Mouse (Mus musculus) T-helper 1 cell (primary cell): ENCODE measurements around the gene Zfp281.

ENCODE experiments used
- in situ Hi-C: fragments of 300-600 bp; cut with MboI, MseI; formaldehyde crosslinking; loops from one replicate; pipeline ENCODE4 v1.15.1; 2025; ENCODE audit warnings: high pct_unique_total_duplicates

Zfp281 gene

DNA sequence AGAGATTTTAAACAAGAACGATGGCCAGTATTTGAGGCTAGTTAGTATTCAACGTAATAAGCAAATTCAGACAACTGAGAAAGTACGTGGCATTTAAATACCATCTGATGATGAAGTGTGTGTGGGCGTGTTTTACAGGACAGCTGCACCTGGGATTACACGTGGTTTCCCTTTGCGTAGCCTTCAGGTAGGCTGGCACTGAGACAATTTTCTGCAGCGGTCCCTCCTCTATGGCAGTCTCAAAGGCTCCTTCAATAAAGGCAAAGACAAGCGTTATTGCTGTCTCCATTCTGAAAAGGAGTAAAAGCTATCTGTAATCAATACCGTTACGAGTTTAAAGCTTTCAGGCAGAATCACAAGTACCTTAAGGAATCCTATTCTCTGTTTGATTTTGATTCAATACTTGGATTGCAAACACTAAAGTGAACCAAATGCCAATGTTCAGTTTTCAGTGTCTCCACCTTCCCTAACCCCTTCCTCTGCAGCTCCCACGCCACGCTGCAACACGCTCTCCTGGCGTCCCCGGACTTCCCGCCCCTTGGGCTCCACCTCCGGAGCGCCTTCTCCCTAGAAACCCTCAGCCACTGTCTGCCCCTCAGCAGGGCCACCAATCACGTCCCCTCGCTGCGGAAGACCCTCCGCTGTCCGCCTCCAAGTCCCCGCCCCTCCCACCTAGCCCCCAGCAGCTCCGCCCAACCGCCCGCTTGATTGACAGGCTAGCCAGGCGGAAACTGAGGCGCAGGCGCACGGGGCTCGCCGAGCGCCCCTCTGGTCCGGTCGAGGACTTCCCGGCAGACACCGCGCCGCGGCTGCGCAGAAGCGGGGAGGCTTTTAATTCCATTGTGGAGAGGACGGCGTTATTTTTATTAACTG lies at the start of gene Zfp281:
Gene Zfp281, plus strand, starts transcription at position 756 of the 873 bp plus-strand sequence.
- in situ Hi-C loops, result loop anchor here (5.0 kb wide), 2 partner anchors 47 to 58 kb away; no protein-coding TSS in a partner anchor

DNA sequence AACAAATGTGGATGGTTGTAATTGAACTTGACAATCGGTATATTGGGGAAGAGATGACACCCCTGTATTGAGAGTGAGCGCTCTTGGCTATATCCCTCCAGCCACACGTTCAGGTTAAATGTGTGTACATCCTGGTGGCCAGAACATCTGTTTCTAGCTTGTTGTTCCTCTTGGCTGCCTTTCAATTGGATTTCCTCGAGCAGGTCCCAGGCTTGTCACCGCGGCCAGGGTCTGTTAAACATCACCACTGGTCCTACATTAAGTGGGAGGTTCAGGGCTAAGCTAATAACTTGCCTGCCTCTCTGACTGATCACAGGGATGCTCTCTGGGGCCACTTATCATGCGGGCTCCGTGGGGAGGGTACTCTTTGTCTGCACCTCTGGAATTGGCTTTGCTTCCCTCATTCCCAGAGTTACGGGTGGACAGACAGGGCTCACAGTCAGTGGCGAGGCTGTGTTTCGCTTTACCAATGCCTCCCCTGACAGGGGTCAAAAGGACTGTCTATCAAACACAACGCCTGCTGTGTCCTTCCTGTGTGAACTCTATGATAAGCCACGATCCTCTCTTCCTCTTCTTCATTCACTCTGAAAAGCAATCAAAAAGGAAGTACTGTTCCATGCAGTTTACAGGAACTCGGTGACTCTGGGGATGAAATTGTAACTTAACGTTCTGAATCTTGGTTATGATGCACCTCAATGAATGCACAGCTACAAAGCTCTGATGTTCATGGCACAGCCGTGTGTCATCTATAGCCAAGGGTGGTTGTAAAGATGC lies 46.6 kb upstream of the Zfp281 start:
- in situ Hi-C loops, result loop anchor here (5.0 kb wide), 1 partner anchor 49 kb away; no protein-coding TSS in a partner anchor

DNA sequence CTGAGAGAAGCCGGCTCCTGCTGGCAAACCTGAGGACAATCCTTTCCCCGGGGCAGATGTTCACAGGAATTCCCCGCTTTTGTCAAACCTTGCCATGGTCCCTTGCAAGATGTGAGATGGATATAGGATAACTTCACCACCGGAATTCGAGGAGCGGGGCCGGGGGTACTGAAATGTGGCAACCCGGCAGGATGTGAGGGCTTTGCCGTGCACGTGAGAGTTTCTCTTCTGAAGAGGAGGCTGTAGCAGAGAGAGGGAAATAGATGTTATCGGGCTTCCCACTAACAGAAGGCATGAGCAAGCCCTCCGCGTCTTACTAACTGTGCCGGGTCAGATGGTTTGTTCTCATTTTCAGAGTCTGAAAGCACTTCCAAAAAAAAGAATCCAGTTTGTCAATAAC lies 45.3 kb upstream of the Zfp281 start:
- in situ Hi-C loops, result loop anchor here (5.0 kb wide), 1 partner anchor 48 kb away; no protein-coding TSS in a partner anchor

DNA sequence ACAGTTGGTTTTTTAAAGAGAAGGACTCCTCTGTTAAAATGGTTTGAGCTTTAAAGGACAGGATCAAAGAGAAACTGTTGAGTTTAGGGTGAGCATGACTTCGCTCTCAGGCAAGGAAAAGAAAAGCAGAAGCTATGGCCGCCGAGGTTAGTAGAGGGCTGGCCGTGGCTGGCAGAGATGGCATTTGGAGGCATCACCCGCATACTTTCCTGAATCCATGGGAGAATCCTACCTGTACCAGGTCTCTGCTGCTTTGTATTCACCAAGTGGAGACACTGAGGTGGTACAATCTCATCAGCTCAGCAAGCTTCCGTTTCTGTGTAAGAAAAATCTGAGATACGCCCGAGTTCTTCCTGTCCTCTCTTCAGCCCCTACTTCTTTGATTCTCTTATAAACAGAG lies 44.4 kb upstream of the Zfp281 start:
- in situ Hi-C loops, result no loop called here

DNA sequence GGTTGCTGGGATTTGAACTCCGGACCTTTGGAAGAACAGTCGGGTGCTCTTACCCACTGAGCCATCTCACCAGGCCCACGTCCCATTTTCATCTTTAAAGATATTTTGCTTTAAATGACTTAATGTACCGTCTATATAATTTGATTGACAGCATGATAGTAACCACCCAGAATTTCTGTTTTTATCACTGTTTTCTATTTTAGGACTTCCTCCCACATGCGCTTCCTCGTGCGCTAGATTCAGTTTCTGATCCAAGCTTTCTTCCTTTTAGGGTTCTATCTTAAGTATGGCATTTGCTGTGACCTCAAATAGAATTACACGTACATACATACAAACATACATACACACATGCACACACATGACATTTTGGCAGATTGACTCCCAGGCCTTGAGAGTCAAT lies 42.9 kb upstream of the Zfp281 start:
- in situ Hi-C loops, result no loop called here

DNA sequence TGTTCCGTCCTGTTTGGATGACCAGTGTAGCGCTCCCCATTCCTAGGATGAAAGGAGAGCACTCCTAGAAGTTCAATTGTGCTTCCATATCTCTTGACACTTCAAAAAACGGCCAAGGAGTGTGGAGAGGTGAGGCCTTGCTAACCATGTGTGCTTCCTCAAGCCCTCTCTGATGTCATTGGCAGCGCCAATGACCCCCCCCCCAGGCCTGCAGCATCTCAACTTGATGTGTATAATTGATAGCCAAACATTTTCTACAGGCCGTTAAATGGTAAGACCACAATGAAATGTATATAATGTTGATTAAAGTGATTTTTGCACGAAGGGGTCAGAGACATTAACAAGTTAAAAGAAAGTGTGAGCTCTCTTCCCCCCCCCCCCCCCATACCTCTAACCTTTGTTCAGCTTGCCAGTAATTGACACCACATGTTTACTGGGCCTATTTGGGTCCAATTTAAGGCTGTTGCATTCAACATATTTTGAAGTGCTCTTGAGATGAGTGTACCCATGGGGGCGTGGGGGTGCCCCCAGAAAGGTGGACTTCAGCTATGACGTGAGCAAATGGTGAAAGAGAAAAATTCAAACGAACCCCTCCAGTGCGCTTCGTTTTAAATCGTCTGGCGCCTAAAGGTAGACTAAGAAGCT lies 36.8 kb upstream of the Zfp281 start:
- in situ Hi-C loops, result no loop called here

DNA sequence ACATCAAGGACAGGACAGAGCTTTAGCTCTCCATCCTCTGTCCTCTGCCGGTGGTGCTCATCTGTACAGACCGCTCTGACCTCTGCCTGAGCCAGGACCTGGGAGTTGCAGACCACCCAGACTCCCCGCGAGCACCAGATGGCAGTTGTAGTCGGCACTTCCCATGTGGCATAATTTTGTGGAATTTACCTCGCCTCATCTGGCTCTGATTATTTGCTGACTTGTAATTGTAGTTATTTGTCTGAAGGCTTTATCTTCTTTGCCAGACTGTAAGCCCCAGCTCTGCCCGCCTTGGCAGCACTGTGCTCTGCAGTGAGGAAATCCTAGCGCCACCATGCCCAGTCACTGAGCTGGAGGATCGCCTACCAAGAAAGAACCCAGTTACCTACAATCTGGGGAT lies 35.8 kb upstream of the Zfp281 start:
- in situ Hi-C loops, result no loop called here

DNA sequence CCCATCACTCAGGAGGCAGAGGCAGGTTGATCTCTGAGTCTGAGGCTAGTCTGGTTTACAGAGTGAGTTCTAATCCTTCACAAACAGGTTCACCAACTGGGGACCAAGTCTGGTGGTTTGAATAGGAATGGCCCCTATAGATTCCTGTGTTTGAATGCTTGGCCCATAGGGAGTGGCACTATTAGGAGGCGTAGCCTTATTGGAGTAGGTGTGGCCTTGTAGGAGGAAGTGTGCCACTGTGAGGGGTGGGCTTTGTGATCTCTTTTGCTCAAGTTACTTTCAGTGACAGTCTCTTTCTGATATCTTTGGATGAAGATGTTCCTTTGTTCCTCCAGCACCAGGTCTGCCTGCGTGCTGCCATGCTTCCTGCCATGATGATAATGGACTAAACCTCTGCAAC lies 32.0 kb upstream of the Zfp281 start:
- in situ Hi-C loops, result no loop called here

DNA sequence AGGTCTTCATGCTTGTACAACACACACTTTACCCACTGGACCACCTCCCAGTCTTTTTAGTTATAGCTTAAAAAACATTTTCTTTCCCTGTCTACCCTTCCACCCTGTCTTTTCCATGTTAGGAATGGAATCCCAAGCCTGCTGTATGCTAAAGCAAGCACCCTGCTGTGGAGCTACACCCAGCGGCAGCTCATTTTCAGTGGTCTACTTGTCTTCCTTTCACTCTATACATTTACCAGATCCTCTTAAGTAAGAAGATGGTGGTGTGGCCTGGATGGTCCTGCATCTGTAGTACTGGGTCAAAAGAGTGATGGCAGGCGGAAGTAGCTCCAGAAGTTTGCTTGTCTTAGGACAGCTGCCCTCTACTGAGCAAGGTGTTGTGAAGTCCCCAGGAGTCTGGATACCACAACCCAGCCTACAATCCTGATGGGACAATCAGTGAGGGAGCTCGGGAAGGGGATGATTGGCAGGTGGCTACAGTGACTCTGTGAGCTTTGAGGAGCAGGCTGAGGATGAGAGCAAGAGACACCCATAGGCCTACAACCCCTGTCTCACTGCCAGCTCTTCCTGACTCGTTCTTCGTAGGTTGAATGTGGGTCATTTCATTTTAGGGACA lies 30.4 kb upstream of the Zfp281 start:
- in situ Hi-C loops, result no loop called here

DNA sequence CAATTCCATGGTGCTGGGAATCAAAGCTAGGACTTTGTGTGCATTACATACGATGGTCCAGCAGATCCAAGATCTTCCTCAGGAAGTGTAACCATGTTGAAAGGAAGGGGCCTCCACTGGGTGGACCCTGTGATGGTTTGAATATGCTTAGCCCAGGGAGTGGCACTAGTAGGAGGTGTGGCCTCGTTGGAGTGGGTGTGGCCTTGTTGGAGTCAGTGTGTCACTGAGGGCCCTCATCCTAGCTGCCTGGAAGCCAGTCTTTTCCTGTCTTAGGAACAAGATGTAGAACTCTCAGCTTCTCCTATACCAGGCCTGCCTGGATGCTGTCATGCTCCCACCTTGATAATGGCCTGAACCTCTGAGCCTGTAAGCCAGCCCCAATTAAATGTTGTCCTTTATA lies 27.9 kb upstream of the Zfp281 start:
- in situ Hi-C loops, result no loop called here

DNA sequence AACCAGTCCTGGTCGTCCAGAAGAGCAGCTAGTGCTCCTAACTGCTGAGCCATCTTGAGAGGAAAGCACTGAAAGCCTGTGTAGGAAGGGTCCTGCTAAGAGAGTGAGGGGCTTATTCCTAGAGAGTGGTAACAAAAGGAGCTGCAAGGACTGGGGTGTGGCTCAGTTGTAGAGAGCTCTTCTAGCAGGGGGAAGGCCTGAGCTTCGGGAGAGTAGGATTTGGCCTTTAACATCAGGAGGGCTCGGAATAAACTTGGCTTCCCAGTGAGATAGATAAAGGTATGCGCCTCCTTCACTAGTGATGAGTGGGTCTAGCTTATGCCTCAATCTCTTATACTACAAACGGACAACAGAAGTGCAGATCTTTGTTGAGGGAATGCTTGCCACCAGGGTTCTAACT lies 26.4 kb upstream of the Zfp281 start:
- in situ Hi-C loops, result no loop called here

DNA sequence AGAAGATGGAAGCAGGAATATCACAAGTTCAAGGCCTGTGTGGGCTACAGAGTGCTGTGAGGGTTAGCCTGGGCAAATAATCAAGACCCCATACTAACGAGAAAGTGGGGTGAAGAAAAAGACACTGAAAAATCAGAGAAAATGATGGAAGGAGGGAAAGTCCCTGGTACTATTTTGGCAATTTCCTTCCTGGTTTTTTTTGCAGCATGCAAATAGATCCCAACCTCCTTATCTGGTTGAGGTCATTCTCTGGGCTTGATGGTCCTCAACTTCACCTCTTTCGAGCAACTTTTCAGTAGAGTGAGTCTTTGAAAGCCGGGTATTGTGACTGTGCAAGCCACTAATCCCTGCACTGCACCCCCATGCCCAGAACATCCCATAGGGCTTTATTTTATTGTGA lies 24.6 kb upstream of the Zfp281 start:
- in situ Hi-C loops, result no loop called here

DNA sequence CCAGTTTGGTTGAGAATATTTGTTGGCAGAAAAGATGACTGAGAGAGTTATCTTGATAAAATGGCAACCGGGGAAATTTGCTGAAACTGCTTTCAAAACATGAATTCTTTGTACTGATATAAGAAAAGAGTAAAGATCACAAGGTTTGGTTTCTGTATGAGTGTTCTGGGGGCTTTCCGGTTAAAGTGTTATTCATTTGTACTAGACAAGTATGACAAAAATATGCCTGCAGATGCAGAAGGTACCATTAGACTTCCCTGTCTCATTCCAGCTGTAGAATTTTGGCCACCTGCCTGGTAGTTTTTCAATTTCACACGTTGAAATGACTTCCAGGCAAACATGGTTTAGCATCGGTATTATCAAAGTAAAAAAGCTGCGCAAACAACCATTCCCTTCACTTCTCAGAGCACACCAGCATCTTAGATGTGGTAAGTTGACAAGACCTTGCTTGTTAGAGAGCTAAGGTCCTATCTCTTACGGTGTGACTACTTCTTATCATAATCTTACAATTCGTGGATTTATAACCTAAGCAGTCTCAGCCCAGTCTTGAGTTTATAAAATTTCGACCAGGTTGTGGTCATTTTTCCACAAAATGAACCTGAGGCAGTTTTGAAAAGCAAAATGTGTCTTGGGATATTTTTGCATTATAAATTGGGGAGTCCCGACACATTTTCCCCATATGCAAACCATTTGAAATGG lies 23.9 kb upstream of the Zfp281 start:
- in situ Hi-C loops, result no loop called here

DNA sequence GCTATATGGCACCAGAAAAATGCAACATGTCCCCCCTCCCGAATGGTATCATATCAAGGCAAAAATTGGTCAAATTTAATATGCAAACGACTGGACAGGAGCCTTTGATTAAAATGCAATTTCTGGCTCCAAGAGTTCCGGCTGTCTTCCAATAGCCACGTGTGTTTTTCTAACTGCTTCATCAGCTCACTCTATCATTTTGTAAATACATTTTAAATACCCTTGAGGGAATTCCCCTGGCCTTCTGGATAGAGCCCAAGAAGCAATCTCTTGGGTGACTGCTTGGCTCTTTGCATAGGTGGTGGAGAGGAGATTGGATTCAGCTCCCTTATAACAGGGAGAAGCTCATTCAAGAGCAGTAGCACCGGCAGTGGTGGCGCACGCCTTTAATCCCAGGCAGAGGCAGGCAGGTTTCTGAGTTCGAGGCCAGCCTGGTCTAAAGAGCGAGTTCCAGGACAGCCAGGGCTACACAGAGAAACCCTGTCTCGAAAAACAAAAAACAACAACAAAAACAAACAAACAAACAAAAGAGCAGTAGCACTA lies 23.3 kb upstream of the Zfp281 start:
- in situ Hi-C loops, result no loop called here

DNA sequence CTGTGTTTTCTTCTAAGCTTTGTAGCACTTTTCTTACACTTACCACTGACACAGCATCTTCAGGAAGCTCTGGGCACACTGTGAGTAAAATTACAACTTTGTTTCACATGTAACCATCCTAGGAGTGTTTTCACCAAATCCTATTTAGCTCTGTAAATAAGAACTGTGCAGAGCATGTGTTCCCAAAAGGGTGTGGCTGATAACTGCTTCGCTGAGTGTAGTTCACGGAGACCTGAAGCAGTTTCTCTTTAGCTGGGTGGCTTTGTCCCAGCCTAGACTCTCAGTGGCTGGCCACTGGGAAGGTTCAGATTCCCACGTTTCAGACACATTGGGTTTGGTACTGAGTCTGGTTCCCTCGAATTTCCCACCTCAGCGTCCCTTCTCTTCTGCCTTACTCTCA lies 22.4 kb upstream of the Zfp281 start:
- in situ Hi-C loops, result no loop called here

DNA sequence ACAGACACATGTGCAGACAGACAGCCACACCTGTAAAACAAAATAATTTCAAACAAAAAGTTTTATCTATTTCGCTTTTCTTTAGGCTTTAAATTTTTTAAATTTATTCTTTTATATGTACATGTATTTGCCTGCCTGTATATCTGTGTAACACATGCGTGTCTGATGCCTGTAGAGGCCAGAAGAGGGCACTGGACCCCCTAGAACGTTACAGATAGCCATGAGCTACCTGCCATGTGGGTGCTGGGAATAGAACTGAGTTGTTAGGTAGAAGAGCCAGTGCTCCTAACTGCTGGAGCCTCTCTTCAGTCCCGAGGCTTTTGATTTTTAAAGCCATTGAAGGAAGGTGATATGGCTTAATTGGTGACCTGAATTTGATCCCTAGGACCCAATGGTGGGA lies 20.5 kb upstream of the Zfp281 start:
- in situ Hi-C loops, result no loop called here

DNA sequence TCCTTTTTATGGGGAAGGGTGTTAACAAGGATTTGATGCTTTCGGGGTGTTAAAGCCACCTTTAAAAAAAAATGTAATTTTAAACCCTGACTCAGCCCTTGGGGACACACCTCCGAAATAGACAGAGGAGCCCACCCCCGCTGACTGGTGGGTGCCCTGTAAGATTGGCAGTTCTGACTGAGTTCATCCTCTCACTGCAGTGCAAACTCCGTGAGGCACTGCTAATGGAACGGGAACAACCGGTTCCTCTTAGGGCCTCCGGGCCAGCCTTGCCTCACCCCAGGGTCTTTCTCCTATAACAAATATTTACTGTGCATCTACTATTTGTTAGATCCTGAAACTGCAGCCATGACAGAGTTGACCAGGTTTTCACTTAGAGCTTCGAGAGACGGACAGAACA lies 18.9 kb upstream of the Zfp281 start:
- in situ Hi-C loops, result no loop called here

DNA sequence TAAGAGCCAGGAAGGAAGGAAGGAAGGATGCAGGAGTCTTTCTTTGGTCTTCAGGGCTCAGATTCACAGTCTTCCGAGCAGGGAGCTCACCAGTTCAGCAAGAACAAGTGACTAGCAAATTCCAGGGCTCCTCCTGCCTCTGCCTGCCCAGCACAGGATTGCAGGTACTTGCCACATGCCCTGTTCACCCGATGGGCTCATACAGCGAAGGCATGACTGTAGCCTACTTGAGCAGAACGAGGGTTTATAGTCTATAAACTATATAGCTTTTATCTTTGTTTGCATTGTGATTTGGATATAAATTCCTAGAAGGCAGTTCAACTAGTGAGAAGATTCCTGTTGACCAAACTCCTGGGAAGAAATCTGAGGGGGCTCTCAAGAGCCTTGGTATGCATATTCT lies 18.4 kb upstream of the Zfp281 start:
- in situ Hi-C loops, result no loop called here

DNA sequence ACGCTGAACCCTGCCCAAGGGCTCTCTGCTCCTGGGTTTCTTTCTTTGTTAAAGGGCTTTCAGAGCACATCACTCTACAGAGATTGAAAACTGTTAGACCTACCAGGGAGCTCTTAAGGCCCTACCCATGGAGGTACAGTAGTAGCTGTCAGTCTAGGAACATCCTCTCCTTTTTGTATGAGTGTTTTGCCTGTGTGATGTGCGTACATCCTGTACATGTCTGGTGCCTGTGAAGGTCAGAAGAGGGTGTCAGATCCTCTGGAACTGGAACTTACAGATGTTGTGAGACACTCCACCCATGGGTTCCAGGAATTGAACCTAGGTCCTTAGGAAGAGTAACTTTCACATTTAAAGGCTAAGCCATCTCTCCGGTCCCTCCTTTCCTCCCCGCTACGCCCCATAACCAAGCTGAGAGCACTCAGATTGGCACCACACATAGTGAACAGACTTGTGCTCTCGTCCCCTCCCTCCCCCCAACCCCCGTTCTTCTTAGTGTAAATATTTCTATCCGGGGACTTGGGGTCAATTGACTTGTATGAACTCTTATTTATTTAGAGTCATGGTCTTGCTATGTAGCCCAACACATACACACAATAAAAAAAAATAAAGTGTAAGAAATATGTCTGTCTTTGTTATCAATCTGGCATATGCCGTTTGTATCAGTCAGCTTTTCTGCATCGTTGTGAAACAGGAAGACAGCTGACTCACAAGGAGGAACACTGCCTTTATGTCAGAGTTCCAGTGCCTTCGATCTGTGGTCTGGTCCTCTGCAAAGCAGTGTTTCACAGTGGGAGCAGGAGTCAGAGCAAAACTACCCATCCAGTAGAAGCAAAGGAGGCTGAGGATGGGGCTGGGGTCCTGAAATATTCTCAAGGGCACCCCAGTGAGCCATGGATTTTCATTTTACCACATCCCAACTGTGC lies 16.1 kb upstream of the Zfp281 start:
- in situ Hi-C loops, result no loop called here

DNA sequence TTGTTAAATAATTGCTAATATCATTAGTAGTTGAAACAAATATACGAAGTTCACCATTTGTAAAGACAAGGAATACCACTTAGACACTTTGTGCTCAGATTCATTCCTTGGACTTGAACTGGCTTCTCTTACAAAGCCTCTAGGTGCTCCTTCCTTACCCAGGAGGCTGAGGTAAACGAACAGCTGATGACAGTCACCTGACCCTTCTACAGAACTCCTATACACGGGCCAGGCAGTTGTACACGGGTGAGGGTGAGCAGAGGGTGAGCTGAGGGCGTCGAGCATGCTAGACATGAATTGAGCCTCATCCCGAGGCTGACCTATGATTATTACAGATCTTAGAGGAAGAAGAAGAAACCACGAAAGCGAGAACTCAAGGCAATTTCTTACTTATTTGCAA lies 12.9 kb upstream of the Zfp281 start:
- in situ Hi-C loops, result no loop called here
